Mouse (Mus musculus) adrenal gland, adult (tissue): ENCODE data around the gene Cacna1s.

Source experiments
- DNase-seq, 2 experiments: peaks; one replicate each; pipeline ENCODE4 v3.0.0; 2022 to 2023; ENCODE audit warnings: low spot score in 1 of 2; ENCODE audit not compliant: inconsistent age in 2 of 2

Gene Cacna1s

GRCm38 (mm10) chr1:136052547-136052946 is at the start of gene Cacna1s:
Cacna1s (plus strand) TSS chr1:136052750.
- DNase-seq, result no peak

GRCm38 (mm10) chr1:136006292-136006748 is 46.2 kb upstream of the Cacna1s start, which contains the start of gene Igfn1:
Igfn1 (minus strand) TSS chr1:136006342.
- no peak for DNase-seq

GRCm38 (mm10) chr1:136007211-136008158 is 45.1 kb upstream of the Cacna1s start, which contains the start of gene Tmem9:
Tmem9 (plus strand) TSS chr1:136008150.
- DNase-seq, result peak; percentile 87 to 96

GRCm38 (mm10) chr1:136008159-136008533 is 44.4 kb upstream of the Cacna1s start:
- no peak for DNase-seq

GRCm38 (mm10) chr1:136010247-136010646 is 42.3 kb upstream of the Cacna1s start:
- peak in 1 of 2 experiments; percentile 60 for DNase-seq

- DNase-seq, result no peak
Observed at GRCm38 (mm10) chr1:136013513-136013912, 39.0 kb upstream of the Cacna1s start.

GRCm38 (mm10) chr1:136014796-136015502 is 37.6 kb upstream of the Cacna1s start:
- DNase-seq, result no peak

- DNase-seq, result no peak
Observed at GRCm38 (mm10) chr1:136017307-136017706, 35.2 kb upstream of the Cacna1s start.

GRCm38 (mm10) chr1:136017907-136018313 is 34.6 kb upstream of the Cacna1s start:
- peak; percentile 93 to 98 for DNase-seq

- peak; percentile 44 to 76 for DNase-seq
Observed at GRCm38 (mm10) chr1:136018390-136019189, 34.0 kb upstream of the Cacna1s start.

- DNase-seq, result no peak
Observed at GRCm38 (mm10) chr1:136030201-136030600, 22.3 kb upstream of the Cacna1s start.

- no peak for DNase-seq
Observed at GRCm38 (mm10) chr1:136031697-136032096, 20.9 kb upstream of the Cacna1s start.

- DNase-seq, result no peak
Observed at GRCm38 (mm10) chr1:136032961-136033360, 19.6 kb upstream of the Cacna1s start.

GRCm38 (mm10) chr1:136038746-136039538 is 13.6 kb upstream of the Cacna1s start:
- no peak for DNase-seq

GRCm38 (mm10) chr1:136040452-136040851 is 12.1 kb upstream of the Cacna1s start:
- DNase-seq, result no peak

GRCm38 (mm10) chr1:136040874-136041273 is 11.7 kb upstream of the Cacna1s start:
- no peak for DNase-seq

GRCm38 (mm10) chr1:136045774-136046173 is 6.8 kb upstream of the Cacna1s start:
- peak; percentile 23 to 80 for DNase-seq

- DNase-seq, result peak; percentile 15 to 77
Observed at GRCm38 (mm10) chr1:136047432-136047831, 5.1 kb upstream of the Cacna1s start.

GRCm38 (mm10) chr1:136047894-136048293 is 4.7 kb upstream of the Cacna1s start:
- no peak for DNase-seq
